Mouse (Mus musculus) neutrophil, adult 65 days (primary cell): Measurements from ENCODE around the gene Slco1c1. TPM values are rescaled to one million over a fixed set of nuclear protein-coding genes. Genes with fewer than 3 reads are reported as not detected.

Experiments used
- total RNA-seq: library from RNA; stranded (reverse); gene quantifications from 2 replicates; pipeline ENCODE4 v1.2.4, GENCODE M21; 2023

The Slco1c1 gene
- total RNA-seq: not detected in 2 replicates

GRCm38 (mm10) chr6:141523747-141524640, at the start of gene Slco1c1:
TSS of gene Slco1c1 (plus strand) at chr6:141524368.

Other genes with a start within 250 kb of the Slco1c1 start
- not detected in 2 replicates for gene Slco1b2, start 105.2 kb downstream of the Slco1c1 start, total RNA-seq
- gene Gm5724, start 249.4 kb downstream of the Slco1c1 start, total RNA-seq: not detected in 2 replicates